Mouse (Mus musculus): Measurements from ENCODE around the gene Ctbp2. TPM values are rescaled to one million over a fixed set of nuclear protein-coding genes. Genes with fewer than 3 reads are reported as not detected.

The Ctbp2 gene
- polyA plus RNA-seq, 1 experiment = 48.7 TPM

DNA sequence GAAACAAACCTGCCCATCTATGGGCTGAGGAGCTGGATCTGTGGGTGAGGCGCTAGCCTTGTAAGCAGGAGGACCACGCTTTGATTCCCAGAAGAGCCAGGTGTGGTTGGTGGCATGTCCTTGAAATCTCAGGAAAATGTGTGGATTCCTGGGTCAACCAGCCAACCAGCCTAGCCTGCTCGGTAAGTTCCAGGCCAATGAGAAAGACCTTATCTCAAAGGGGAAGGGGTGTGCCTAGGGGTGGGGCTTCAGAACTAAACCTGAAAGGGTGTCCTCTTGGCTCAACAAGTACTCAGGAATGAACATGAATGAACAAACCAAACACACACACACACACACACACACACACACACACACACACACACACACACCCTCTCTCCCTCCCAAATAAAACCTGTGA lies 82.4 kb downstream of the Ctbp2 start:
- no peak for DNase-seq (ENCODE audit: low read depth)

- no peak for DNase-seq (ENCODE audit: low read depth)
Observed at GRCm38 (mm10) chr7:133040688-133041345, 83.3 kb downstream of the Ctbp2 start.

DNA sequence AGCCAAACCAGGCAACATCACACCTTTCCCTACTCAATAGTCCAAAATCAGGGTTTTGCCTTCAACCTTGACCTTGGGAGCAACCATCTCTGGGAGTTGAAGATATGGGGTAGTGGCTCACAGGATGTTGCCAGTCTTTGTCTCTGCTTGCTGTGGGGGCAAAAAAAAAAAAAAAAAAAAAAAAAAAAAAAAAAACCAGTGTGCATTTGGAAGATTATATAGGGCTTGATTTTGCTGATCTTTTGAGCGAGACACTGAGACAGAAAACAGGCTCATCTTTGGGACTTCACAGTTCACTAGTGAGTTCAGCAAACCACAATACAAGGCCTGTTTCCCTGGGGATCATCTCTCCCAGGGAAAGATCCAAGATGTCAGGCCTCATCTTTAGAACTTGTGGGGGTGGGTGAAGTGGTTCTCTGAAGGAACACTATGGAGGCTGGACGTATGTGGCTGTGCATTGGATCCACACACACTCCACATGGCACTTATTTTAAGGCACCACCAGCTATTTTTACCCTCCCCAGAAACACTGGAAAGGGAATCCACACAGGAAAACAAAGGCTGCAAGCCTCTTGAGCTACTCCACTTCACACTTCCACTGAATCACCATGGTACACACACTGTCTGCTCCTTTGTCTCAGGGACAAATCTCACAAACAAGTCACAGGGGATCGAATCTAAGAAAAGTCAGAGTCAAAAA lies 84.4 kb downstream of the Ctbp2 start:
- no peak for DNase-seq (ENCODE audit: low read depth)

DNA sequence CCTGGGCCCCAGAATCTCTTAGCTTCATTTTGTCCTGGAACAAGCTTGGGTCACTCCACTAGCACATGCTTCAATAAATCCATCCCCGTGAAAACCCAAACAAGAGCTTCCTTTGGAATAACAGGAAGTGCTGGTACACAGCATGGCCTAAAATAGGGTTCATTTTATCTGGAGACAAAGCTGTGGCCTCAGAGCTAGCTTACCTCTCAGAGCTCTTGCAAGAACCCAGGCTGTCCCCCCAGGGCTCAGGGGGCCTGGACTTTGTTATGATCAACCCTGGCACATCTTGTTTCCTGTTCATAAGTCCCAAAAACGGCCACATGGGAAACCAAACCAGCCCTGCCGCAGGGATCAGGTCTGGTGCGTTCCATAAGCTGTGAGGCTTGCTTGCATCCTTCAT lies 86.5 kb downstream of the Ctbp2 start:
- DNase-seq (ENCODE audit: low read depth) = no peak

DNA sequence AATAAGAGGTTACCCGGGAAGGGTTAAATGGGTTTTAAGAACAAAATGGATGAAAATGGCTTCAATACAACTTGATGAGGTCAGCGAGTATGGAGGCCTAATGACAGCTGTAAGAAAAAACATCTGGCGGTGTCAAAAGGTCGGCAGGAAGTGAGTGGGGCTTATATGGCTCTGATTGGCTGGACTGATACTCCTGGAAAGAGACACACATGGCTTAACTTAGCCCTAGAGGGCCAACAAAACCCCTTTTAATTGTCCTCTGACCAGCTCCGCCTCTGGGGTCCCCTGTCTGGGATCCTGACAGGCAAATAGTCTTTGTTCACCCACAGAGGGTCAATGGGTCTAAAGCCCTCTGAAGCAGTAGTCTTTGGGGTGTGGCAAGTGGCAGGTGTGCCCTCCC lies 86.9 kb downstream of the Ctbp2 start:
- DNase-seq (ENCODE audit: low read depth) = no peak

DNA sequence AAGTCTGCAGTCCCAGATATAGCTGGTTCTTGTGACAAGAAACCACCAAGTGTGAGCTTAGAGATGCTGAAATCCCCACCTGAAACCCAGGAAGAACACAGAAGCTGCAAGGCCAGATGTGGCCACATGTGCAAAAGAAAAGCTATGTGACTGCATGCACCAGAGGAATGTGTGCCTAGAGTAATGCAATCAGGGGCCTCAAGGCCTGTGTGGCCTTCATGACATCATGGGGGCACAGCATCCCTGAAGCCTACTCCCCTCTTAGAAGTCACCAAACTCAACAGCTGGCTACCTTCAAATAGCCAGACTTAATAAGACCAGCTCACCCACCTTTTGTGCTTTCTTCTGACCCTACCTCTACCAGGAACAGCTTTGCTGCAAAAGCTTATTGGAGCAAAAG lies 88.3 kb downstream of the Ctbp2 start:
- no peak for DNase-seq (ENCODE audit: low read depth)

GRCm38 (mm10) chr7:133032589-133033203 lies 91.5 kb downstream of the Ctbp2 start:
- DNase-seq (ENCODE audit: low read depth) = no peak

DNA sequence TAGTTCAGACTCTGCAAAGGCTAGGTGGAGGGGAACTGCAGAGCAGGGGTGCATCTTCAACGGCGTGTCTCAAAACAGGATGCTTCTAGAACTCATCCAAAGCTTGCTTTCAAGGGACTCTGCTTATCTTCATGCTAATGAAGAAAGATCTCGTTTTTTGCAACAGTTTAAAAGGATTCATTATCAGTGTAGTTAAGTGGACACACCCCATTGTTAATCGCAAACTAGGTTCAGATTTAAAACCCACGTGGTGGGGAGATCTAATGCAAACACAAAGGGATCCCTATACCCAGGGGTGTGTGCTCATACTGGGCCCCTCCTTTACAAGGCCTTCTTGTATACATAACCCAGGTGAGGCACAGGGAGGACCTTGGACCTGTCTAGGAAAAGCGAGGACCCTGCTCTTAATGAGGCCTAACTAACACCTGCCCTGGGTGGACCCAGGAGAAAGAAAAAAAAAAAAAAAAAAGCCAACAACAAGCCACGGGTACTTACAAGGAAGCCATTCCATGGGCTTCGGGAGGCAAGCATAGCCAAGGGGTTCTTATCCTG lies 94.6 kb downstream of the Ctbp2 start:
- no peak for DNase-seq (ENCODE audit: low read depth)

- DNase-seq (ENCODE audit: low read depth) = no peak
Observed at GRCm38 (mm10) chr7:133029004-133029403, 95.2 kb downstream of the Ctbp2 start.

DNA sequence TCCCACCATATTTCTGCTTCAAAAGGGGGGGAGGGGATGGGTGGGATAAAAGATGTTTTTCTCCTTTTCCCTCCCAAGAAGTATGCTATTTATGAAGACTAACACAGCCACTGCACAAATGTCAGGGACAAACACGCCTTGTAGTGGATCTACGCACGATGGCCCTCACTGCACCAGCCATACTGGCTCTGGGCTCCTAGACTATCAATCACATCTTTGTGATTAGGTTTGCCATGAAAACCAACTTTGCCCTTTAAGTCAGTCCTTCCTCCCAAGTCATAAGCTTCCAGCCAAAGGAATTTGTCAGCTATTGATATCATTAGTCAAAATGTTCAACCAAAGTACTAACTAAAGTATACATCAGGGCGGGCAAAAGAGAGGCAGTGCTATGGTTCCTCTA lies 96.2 kb downstream of the Ctbp2 start:
- DNase-seq (ENCODE audit: low read depth) = no peak

DNA sequence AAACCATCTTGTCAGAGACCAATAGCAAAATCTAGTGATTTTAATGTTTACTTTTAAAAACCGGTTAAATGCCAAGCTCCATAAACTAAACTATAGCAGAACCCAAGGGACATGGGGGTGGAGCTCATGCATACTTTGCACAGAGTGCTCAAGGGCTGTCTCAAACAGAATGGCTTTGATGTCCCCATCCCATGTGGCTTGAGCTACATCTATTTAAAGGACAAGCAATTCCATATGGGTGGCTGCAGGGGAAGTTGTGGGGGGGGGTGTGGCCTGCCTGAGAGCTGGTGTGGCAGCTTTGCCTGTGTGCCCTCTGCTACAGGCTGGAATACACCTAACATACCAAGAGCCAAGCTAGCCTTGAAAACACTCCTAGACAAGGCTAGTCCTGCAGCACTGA lies 99.5 kb downstream of the Ctbp2 start:
- no peak for DNase-seq (ENCODE audit: low read depth)

DNA sequence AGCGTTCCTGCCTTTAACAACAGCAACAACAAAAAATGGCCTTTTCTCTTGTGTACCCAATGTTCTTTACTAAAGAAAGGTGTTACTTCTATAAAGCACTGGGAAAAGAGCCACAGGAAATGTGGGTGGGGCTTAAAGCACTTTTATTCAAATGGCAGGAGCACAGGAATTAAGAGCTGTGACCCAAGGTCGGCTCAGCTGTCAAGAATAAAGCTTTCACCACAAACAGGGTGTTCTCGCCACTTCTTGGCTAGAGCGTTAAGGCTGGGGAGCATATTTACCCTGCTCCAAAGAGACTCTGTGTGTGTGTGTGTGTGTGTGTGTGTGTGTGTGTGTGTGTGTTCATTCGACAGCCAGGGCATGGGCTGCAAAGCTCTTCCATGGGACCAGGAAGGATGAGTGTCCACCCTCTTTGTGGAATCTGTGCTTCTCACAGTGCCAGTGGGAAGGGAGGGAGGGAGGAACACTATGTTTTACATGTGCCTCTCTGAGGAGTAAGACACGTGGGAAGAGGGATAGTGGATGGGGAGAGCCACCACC lies 104.6 kb downstream of the Ctbp2 start:
- DNase-seq (ENCODE audit: low read depth) = no peak

GRCm38 (mm10) chr7:133018961-133019360 lies 105.2 kb downstream of the Ctbp2 start:
- DNase-seq (ENCODE audit: low read depth) = no peak

DNA sequence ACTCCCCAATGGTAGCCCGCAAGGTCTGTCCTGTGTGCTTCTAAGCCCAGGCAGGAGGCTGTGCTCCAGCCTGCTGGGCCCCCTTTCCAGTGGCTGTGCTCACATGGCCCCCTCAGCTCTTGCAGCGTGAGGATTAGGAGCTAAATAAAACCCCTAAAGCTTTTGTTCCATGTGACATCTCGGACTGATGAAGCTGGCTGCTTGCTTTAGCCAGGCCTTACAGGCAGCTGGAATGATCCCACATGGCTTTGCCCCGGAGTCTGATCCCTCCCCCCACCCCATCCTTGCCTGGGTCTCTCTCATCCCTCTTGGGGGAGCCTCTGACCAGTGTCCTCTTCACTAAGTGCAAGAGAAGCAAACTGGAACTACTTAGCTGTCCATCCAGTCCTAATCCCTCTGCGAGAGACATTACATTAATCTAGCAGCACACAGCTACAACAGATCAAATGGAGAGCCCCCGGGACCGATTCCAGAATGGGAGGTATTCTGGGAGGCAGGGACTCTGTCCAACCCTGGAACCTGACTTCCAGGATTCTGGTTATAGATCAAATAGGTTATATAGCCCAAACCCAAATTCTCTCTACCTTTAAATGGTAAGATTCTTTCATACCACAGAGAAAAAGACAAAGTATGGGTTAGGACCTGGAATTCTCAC lies 108.6 kb downstream of the Ctbp2 start:
- DNase-seq (ENCODE audit: low read depth) = no peak

- DNase-seq (ENCODE audit: low read depth) = no peak
Observed at GRCm38 (mm10) chr7:133014631-133015030, 109.5 kb downstream of the Ctbp2 start.

DNA sequence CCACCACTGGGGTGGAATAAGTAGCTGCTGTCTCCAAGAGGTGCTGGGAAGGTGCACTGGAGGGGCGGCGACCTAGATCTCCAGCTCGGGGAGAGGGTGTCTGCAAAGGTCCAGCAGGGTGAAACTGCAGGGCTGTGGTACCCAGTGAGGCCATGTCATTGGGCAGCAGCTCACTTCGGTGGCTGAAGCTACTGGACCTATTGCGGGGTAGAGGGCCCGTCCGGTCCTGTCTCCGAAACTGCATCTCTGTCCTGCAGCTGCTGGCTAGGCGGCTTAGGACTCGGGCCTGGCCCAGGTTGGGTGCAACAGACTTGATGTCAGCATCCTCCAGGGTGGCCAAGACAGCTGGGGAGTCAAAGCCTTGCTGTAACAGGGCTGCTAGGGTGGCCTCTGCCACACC lies 110.2 kb downstream of the Ctbp2 start:
- no peak for DNase-seq (ENCODE audit: low read depth)

- DNase-seq (ENCODE audit: low read depth) = no peak
Observed at GRCm38 (mm10) chr7:133012637-133013366, 111.4 kb downstream of the Ctbp2 start.

DNA sequence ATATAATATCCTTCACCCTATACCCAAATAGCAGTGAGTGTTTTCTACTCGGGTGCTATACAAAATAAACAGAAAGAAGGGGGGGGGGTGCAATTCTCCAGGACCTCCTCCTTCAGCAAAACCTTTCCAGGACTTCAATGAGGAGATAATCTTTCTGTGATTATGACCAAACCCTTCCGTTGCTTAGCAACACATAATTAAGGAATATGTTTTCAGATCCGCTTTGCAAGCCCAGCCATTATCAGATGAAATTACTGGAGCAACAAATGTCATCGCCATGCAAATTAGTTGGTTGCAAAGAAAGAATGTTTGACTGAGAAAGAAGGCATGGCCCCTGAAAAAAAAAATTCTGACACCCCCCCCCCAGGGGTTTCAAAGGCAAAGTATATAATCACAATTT lies 112.5 kb downstream of the Ctbp2 start:
- DNase-seq (ENCODE audit: low read depth) = no peak

- DNase-seq (ENCODE audit: low read depth) = no peak
Observed at GRCm38 (mm10) chr7:133011191-133011590, 113.0 kb downstream of the Ctbp2 start.

DNA sequence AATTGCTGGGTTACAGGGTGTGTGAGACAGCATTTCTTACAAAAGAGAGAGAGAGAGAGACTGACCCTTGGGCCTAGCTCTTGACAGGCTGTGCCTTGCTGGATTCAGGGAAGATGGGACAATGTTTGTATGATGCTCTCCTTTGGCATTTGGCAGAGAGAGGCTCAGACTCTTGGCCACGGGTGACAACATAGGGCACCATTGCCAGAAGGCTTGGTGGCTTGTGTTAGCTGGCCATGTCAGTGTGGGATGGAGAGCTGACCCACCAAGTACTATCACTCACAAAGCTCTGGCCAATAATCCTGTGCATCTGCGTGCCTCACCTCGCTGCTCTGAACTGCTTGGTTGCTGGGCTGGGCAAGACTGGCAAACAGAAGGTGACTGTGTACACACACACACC lies 113.7 kb downstream of the Ctbp2 start:
- DNase-seq (ENCODE audit: low read depth) = no peak

- no peak for DNase-seq (ENCODE audit: low read depth)
Observed at GRCm38 (mm10) chr7:133009676-133010075, 114.5 kb downstream of the Ctbp2 start.

All from gonadal fat pad, adult 2 months (tissue).